Mouse (Mus musculus) c-Kit-positive CD71-positive TER-119-negative erythroid progenitor cells, embryonic 14.5 days (primary cell): Measurements from ENCODE around the gene Sapcd2.
"Not testable (repeated sequence)": the region's sequence is repeated elsewhere in the genome, so short reads cannot be mapped to it uniquely, and the experiment has no call there.

Experiments
- DNase-seq: peaks from one replicate; pipeline ENCODE4 v3.0.0-alpha.2; 2013; ENCODE audit warnings: low read depth

Gene Sapcd2

GRCm38 (mm10) chr2:25372644-25373391 lies 697 bp downstream of the Sapcd2 start:
- peak; percentile 56 for DNase-seq

- DNase-seq, result no peak
Observed at GRCm38 (mm10) chr2:25373431-25373830, 1.3 kb downstream of the Sapcd2 start.

- no peak for DNase-seq
Observed at GRCm38 (mm10) chr2:25376589-25376988, 4.5 kb downstream of the Sapcd2 start.

DNA sequence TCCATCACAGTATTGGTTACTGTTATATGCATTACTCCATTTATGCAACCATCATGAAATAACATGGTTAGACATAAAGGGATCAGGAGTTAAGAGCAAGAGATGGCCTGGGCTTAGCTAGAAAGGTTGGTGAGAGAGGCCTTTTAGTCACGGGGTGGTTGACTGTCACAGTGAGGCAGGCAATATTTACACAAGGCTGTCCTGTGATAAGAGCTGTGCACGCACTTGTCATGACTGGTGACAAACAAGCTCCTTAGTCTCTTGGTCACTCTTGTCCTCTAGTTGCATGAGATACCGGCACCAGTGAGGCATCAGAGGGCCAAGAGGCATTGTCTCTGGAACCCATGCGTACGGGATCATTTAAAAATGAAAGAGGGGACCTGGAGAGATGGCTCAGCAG lies 12.4 kb downstream of the Sapcd2 start:
- no peak for DNase-seq

GRCm38 (mm10) chr2:25391266-25391665 lies 19.1 kb downstream of the Sapcd2 start:
- no peak for DNase-seq

- no peak for DNase-seq
Observed at GRCm38 (mm10) chr2:25394281-25395221, 22.4 kb downstream of the Sapcd2 start.

- DNase-seq, result no peak
Observed at GRCm38 (mm10) chr2:25395721-25396596, 23.8 kb downstream of the Sapcd2 start, which contains the start of gene Entpd2. TSS of gene Entpd2 (plus strand) at chr2:25395874.

DNA sequence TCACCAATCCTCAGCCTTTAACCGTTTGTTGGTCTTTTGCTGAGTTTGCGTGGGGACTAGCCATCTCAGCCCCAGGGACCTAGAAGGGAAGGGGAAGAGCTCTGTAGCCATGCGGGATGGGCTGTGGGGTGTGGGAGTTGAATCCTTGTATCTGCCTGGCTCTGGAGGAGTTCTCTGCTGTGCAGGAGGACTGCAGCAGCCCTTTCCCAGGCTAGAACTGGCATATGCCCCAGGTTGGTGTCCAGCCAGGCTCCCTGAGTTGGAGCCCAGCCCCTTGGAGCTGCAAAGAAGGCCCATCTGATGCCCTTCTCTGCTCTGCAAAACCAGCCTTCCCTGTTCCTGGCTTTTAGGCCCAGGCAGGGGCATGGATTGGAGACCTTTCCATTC lies 24.5 kb downstream of the Sapcd2 start:
- DNase-seq, result no peak

- DNase-seq, result no peak
Observed at GRCm38 (mm10) chr2:25397010-25397409, 24.9 kb downstream of the Sapcd2 start.

DNA sequence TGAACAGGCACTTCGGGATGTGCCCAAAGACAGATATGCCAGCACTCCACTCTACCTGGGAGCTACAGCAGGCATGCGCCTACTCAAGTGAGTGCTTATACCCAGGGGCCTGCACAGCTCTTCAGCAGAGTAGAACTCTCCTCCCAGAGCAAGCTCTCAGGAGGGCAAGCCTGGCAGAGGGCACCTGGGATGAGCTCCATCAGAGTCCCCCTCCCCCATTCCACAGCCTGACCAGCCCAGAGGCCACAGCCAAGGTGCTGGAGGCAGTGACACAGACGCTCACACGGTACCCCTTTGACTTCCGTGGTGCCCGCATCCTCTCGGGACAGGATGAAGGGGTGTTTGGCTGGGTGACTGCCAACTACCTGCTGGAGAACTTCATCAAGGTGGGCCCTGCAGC lies 25.9 kb downstream of the Sapcd2 start:
- no peak for DNase-seq

DNA sequence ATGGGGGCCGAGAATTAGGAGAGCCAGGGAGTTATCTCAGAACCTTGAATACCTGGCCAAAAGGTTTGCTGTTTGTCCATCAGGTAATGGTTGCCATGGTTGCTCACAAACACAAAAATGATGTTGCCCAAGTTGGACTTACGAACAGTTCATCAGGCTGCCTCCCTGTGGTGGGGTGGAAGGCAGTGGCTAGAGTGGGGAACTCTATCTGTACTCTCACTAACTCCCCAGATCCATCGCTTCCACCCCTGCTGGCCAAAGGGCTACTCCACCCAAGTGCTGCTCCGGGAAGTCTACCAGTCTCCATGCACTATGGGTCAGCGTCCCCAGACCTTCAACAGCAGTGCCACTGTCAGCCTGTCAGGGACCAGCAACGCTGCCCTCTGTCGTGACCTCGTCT lies 26.9 kb downstream of the Sapcd2 start, which contains the start of gene Npdc1:
Gene Npdc1, plus strand, starts transcription at position 301 of the 400 bp plus-strand sequence.
- DNase-seq, result no peak

DNA sequence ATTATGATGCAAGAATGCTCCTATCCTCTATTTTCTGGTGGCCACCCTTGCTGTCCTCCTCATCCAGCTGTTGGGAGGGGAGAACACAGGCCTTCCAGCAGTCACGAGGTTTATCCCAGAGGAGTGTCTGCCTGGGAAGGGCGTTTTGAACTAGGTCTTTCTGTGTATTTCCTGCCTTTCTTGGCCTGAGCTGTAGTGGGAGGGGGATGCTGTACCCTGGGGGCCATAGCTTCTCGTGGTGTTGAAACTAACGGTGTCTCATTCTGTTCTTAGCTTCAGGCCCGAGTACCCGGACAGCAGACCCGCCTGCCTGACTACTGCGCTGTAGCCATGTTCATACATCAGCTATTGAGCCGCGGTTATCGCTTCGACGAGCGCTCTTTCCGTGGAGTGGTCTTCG lies 28.2 kb downstream of the Sapcd2 start:
- no peak for DNase-seq

GRCm38 (mm10) chr2:25400764-25401163 lies 28.6 kb downstream of the Sapcd2 start:
- no peak for DNase-seq

DNA sequence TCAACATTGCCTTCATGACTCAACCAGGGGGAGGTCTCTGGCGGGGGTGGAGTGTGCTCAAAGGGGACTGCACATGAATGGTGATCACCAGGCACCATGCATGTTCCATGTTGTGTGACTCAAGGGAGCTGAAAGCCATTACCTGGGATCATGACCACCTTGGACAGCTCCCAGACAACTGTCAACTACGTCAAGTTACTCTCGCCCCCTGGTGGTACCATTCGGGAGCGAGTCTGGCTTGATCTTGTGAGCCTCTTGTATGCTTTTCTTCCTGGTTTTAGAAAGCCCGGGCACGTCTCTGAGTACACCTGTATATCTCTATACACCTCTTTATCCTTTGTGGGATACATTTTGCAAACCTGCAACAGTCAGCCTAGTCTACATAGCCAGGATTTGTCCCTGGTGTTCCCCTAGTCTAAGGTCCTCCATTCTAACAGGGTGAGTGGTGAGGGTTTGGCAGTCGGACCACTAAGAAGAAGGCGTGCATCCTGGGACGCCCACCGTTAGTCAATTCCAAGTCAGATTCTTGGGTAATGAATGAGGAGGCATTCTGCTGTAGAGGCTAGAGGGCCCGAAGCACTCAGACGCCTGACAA lies 30.4 kb downstream of the Sapcd2 start:
- peak; percentile 92 for DNase-seq

DNA sequence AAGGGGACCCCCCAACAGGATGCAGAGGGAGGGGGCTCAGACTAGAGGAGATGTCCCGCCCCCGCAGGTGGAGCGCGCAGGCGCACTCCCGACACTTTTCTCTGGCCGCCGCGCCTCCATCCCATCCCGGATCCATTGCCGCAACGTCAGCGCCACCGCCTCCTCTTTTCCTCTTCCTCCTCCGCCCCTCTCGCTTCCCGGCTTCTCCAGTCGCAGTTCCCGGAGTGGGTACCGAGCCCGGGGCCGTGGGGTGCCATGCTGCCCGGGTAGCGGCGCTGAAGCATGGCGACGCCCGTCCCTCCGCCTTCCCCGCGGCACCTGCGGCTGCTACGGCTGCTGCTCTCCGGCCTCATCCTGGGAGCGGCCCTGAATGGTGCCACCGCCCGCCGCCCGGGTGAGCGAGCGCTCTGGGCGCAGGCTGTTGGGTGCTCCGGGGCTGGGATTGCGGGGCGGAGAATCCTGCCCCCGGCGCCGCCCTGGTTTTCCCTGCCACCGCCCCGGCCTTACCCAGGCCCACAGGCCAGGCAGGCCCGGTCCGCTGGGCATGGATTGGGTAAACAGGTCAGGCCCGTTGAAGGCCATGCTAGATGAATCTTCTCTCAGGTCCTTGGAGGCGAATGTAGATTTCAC lies 31.0 kb downstream of the Sapcd2 start:
- no peak for DNase-seq

- DNase-seq, result no peak
Observed at GRCm38 (mm10) chr2:25403994-25404393, 31.9 kb downstream of the Sapcd2 start.

- DNase-seq, result no peak
Observed at GRCm38 (mm10) chr2:25408908-25409307, 36.8 kb downstream of the Sapcd2 start.

DNA sequence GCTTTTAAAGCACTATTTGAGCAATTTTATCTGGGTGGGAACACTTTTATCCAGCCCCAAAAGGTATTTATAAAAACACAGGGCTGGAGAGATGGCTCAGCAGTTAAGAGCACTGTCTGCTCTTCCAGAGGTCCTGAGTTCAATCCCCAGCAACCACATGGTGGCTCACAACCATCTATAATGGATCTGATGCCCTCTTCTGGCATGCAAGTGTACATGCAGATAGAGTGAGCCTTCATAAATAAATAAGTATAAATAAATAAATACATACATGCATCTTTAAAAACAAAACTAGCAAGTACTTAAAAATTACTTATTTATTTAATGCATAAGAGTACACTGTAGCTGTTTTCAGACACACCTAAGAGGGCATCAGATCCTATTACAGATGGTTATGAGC lies 41.3 kb downstream of the Sapcd2 start:
- not testable (repeated sequence) for DNase-seq

GRCm38 (mm10) chr2:25417426-25417825 lies 45.3 kb downstream of the Sapcd2 start:
- DNase-seq, result no peak

DNA sequence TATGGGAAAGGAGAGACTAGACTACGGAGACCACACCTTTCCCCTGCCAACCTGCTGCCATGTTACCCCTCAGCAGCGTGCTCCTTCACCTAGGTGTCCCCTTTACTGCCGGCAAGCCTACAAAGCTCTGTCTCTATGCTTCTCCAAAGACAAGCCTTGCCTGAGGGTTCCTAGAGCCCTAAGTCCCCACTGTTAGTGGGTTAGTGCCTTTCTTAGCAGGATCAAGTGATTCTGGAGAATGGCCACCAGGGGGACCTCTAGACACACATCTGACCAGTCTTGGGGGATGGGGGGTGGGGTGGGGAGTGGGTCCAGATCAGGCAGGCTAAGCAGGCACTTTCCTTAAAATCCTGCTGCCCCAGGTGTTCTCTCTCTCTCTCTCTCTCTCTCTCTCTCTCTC lies 49.8 kb downstream of the Sapcd2 start:
- DNase-seq, result no peak
